Mouse (Mus musculus) thymus, postnatal 14 days (tissue): ENCODE results near the gene Ndufv3.
"Not testable (repeated sequence)": the region's sequence is repeated elsewhere in the genome, so short reads cannot be mapped to it uniquely, and the experiment has no call there.

ENCODE experiments used
- DNase-seq: peaks from one replicate; pipeline ENCODE4 v3.0.0; 2021

Gene Ndufv3

GRCm38 (mm10) chr17:31512593-31512992, 7.3 kb upstream of the Ndufv3 start:
- no peak for DNase-seq

DNA sequence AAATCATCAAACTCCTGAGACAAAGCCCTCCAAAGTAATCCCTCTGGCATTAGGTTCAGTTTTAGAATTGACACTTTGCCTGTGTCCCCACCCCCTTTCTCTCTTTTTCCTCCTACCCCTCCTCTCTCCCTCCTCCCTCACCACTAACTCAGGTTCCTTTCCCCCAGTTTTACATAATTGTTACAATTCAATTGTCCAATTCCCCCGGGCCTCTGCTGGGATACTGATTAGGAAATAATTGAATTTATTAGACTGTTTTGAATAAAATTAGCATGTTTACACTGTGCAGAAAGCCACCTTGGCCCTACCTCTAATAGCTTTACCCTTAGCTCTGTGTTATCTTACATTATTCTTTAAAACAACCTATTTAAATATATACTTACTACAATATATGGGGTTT, 5.2 kb upstream of the Ndufv3 start:
- no peak for DNase-seq

GRCm38 (mm10) chr17:31519344-31519945, 470 bp upstream of the Ndufv3 start:
- DNase-seq, result no peak

GRCm38 (mm10) chr17:31520895-31521294, 980 bp downstream of the Ndufv3 start:
- no peak for DNase-seq

DNA sequence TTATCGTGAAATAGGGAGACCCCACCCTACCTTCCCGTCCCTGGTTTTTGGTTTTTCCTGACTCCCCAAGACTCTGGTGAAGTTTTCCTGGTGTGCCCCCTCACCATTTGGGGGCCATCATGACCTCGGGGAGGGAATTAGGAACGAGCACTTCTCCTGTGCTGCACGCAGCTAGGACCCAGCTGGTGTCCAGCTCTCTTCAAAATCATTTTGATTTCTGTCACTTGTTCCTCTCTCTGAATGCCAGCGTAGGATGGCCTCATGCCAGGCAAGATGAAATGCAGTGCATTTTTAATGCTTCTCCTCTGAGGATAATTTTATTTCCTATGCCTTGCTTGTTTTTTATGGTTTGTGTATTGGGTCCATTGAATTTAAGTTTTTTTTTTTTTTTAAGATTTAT, 2.0 kb downstream of the Ndufv3 start:
- no peak for DNase-seq

DNA sequence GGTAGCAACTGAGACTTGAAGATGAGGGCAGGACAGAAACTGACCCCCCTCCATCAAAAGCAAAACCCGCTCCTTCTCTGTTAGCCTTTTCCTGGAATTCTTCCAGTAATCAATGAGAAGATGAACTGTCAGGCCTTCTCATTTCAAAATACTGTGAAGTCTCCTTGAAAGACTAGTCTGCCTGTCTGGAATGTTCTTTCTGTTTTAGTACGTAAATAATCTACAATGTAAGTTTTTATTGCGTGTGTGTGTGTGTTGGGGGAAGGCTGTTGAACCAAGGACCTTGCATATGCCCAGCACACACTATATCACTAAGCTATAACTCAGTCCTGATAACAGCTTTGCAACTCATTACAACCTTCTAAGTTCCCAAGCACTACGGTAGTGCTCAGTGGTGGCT, 5.2 kb downstream of the Ndufv3 start:
- DNase-seq, result no peak

GRCm38 (mm10) chr17:31525816-31526215, 5.9 kb downstream of the Ndufv3 start:
- no peak for DNase-seq

GRCm38 (mm10) chr17:31529314-31529713, 9.4 kb downstream of the Ndufv3 start:
- peak; percentile 55 for DNase-seq

GRCm38 (mm10) chr17:31531441-31532158, 11.7 kb downstream of the Ndufv3 start:
- no peak for DNase-seq

DNA sequence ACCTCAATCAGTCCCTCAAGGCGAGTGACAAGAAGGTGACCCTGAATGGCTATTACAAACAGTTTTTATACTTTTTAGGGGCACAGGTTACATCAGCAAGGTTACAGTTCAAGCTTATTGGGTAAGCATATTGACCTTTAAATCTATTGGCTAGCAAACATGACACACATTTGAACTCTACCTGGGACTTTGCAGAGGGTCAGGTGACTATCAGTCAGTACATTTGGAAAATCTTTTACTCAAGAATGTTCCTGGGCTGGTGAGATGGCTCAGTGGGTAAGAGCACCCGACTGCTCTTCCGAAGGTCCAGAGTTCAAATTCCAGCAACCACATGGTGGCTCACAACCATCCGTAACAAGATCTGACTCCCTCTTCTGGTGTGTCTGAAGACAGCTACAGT, 12.4 kb downstream of the Ndufv3 start:
- DNase-seq, result not testable (repeated sequence)

- DNase-seq, result no peak
Observed at GRCm38 (mm10) chr17:31535358-31535757, 15.4 kb downstream of the Ndufv3 start.

GRCm38 (mm10) chr17:31535871-31536629, 16.1 kb downstream of the Ndufv3 start:
- DNase-seq, result no peak

DNA sequence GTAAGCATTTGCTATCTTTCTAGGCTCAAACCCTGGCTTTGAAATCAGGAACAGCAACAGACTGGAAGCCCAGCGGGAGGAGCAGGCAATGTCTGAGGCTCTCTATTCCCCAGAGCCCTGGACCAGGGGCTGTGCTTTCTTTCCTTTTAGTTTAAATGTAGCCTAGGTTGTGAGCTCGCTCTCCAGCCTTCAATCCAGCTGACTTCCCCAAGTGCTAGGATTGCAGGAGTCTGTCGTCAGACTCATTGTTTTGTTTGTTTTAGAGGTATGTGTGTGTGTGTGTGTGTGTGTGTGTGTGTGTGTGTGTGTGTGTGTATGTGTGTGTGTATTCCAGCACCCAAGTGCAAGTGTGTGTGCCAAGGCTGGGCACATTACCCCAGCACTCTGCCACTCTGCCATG, 20.2 kb downstream of the Ndufv3 start:
- DNase-seq, result no peak

- DNase-seq, result no peak
Observed at GRCm38 (mm10) chr17:31540809-31541459, 21.0 kb downstream of the Ndufv3 start.

GRCm38 (mm10) chr17:31541460-31541831, 21.5 kb downstream of the Ndufv3 start:
- no peak for DNase-seq

- DNase-seq, result no peak
Observed at GRCm38 (mm10) chr17:31543574-31543973, 23.7 kb downstream of the Ndufv3 start.

DNA sequence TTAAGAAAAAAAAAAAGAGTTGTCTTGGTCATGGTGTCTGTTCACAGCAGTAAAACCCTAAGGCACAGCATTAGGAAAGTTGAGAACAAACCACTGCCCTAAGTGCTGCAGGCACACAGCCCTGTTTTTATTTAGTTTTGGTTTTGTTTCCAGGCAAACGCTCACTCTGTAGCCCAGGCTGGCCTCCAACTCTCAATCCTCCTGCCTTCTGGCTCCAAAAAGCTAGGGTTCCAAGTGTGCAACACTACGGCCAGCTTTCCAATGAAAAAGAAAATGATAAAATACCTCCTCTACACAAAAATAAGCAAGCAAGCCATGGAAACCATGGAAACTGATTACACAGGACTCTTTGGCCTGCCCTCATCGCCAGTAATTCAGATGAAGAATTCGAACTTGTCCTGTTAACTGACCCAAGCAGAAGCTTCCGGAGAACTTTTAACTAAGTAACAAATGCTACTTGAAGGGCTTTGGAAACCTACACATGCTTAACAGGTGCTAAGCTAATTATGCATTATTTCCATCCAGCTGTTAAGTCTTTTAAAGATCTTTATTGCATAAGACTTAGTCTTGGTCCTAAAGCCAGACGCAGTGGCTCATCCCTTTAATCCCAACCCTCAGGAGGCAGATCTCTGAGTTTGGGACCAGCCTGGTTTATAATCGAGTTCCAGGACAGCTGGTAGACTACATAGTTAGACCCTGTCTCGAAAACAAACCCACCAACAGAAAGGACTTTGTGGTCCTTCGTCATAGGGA, 26.7 kb downstream of the Ndufv3 start:
- no peak for DNase-seq

- DNase-seq, result no peak
Observed at GRCm38 (mm10) chr17:31547974-31548373, 28.1 kb downstream of the Ndufv3 start.

DNA sequence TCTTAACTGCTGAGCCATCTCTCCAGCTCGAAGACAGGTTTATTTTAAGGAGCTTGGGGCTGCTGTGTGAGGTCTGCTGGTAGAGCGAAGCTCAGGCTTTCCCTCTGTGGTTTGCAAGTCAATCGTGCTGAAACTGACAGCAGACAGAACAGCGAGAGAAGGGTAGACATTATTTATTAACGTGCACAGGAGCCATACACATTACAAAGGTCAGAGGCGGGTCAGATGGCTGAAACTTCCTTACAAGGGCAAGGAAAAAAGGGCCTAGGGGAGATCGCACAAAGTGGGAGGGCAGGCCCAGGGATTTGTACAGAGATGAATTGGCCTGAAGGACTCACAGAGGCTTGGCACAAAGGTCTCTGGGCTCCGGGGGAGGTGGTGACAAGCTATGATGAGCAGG, 29.5 kb downstream of the Ndufv3 start:
- no peak for DNase-seq

GRCm38 (mm10) chr17:31552601-31553000, 32.7 kb downstream of the Ndufv3 start:
- DNase-seq, result not testable (repeated sequence)

DNA sequence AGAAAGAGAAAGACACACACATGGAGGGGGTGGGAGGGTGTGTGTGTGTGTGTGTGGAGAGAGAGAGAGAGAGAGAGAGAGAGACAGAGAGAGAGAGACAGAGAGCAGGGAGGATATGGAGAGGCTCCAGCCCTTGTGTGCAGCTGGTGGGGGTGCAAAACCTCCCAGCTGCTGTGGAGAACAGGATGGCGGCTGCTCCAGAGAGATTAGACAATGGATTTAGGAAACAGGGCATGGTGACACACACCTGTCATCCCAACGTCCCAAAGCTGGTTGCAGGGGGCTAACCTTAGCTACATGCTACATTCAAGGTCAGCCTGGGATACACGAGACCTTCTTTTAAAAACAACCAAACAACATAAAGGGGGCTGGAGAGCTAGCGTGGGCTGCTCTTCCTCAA, 36.3 kb downstream of the Ndufv3 start:
- no peak for DNase-seq

GRCm38 (mm10) chr17:31557124-31557880, 37.4 kb downstream of the Ndufv3 start:
- no peak for DNase-seq
